Mouse (Mus musculus): Measurements from ENCODE around the gene Vip.

Gene Vip

GRCm38 (mm10) chr10:5639112-5639511, at the start of gene Vip:
TSS of gene Vip (plus strand) at chr10:5639218.
- DNase-seq: peak; percentile 53

DNA sequence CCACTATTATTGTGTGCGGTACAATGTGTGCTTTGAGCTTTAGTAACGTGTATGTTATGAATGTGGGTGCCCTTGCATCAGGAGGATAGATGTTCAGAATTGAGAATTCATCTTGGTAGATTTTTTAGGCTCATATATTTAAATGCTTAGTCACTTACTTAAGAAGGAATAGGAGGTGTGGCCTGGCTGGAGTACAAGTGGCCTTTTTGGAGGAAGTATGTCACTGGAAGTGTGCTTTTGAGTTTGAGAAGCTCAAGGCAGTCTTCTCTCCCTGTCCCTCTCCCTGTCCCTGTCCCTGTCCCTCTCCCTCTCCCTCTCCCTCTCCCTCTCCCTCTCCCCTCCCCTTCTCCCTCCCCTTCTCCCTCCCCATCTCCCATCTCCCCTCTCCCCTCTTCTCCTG, 48.0 kb upstream of the Vip start:
- DNase-seq: no peak

GRCm38 (mm10) chr10:5591996-5592395, 47.0 kb upstream of the Vip start:
- peak; percentile 55 for DNase-seq

- DNase-seq: peak; percentile 51
Observed at GRCm38 (mm10) chr10:5593464-5593863, 45.6 kb upstream of the Vip start, which contains the start of gene Myct1. TSS of gene Myct1 (plus strand) at chr10:5593775.

GRCm38 (mm10) chr10:5594457-5594856, 44.6 kb upstream of the Vip start:
- DNase-seq: no peak

DNA sequence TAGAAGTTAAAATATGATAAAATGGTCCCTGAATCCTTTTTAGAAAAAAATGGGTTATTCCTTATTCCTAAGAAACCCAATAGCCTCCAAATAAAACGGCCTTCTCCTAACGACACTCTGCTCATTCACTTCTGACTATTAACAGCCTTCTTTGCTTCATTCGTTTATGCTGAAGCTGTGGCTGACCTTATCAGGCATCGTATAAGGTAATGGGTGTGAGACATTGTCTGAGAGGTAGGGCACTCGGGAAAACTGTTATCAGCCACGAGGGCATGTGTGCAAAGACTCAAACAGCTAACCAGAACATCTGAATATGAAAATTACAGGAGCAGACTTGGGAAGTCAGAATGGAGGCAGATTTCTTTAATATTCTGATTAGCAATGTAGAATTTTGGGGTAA, 42.5 kb upstream of the Vip start:
- no peak for DNase-seq

GRCm38 (mm10) chr10:5600123-5600522, 38.9 kb upstream of the Vip start:
- DNase-seq: peak; percentile 78

- DNase-seq: no peak
Observed at GRCm38 (mm10) chr10:5603512-5603911, 35.5 kb upstream of the Vip start.

DNA sequence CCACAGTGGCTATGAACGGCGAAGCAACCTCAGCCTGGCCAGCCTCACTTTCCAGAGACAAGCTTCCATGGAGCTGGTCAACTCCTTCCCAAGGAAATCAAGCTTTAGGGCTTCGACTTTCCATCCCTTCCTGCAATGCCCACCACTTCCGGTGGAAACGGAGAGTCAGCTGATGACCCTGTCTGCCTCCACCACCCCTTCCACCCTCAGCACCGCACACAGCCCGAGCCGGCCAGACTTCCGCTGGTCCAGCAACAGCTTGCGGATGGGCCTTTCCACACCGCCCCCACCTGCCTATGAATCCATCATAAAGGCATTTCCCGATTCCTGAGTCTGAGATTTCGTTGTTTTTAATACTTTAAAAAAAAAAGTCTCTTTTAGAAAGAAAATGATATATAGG, 34.6 kb upstream of the Vip start:
- no peak for DNase-seq

DNA sequence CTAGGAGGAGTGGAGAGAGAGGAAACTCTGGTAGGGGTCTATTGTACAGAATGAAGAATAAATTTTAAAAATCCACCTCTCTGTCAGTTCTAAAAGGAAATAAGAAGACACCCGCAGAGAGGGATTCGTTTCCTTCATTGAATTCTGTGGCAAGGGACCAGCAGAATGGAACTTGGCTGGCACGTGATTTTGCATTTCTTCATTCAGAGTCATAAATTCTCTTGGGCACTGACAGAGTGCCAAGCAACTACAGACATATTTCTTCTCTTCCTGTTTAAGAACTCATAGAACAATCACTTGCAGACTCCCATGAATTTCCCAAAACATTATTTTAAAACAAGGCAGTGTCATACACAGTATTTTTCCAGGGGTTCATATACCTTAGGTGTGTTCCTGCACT, 30.1 kb upstream of the Vip start:
- DNase-seq: no peak

DNA sequence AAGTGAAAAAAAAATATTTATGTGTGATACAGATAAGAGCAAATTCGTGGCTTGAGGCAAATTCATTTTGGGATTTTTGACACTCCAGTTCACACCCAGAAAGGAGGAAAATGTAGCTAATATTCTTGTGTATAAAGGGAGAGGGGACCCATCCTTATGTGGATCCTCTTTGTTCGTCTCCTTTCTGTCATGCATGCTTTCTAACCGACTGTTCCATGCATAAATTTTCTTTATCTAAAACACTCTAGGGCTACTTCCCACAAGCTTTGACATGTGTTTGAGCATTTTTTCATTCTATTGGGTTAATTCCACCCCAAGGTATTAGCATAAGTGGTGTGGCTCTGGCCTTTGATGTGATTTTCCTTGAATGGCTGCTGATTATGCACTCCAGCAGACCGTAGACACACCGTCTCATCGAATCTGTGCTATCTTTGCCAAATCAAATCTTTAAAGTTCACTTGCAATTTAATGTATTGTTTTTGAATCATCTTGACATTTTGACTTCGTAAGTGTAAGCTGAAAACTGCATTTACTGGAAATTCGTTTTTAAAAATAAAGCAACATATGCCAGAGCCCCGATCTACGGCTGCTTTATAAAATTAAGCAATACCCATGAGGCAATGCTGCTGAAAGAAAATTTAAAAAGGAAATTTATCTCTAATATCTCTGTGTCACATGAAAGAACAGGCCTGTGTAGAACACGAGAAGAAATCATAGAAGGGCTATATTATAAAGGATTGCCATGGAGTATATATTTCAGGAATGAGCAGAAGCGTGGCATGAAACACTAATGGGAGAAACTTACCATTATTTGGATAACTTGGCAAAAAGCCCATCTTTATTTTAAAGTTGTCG, 23.6 kb upstream of the Vip start:
- no peak for DNase-seq

GRCm38 (mm10) chr10:5626268-5626667, 12.8 kb upstream of the Vip start:
- no peak for DNase-seq

DNA sequence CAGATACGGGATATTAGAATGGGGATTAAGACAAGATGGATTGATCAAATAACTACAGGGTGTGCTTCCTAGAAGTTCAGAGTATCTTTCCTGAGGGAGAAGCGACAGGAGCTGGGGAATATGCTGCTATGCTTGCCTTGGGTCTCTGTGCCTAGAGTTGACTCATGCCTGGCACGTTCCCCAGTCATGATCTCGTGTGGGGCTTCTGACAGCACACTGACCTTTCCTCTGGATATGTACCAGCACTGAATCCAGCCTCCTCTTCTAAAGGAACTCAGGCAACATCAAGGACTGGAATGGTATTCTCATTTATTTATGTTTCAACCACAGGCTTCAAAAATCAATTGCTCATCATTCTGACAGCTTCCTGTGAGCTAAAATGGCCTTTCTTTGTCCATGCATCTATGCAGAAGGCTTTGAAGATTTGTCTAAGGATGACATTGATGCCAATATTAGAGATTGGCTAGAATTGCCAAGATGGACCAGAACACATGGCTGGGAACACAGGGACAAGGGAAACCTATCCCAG, 5.3 kb upstream of the Vip start:
- no peak for DNase-seq

GRCm38 (mm10) chr10:5634336-5634735, 4.7 kb upstream of the Vip start:
- DNase-seq: peak; percentile 57

DNA sequence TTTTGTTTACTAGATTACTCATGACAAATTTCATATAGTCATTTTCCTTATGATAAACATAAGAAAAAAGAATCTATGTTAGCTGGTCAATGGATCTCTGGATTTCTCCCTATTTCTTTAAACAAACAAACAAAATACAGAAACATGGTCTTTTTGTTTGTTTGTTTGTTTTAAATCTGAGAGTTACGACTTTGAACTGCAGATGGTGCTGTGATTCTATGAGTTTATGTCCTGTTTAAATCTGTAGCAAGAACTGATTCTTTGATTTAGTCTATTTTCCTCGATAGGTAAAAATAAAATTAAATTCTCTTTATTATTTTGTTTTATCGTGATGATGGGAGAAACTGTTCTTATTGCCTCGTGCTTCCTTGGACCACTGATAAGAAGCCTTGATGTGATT, 1.7 kb upstream of the Vip start:
- DNase-seq: no peak

DNA sequence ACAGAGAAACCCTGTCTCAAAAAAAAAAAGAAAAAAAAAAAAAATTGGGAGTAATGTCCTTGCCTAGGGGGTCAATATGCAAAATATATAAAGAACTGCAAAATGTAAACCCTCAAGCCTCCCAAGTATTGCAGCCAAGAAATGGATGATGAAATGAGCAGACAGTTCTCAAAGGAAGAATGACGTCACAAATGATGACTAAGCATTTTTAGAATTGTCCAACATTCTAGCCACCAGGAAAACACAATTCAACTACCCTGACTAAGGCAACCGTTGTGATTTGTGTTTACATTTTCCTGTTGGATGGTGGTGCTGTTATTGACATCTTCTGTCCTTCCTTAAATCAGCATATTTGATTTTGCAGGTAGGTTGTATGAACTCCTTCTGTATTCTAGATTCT, 42.3 kb downstream of the Vip start:
- DNase-seq: no peak

GRCm38 (mm10) chr10:5685608-5686007, 46.6 kb downstream of the Vip start:
- peak; percentile 5 for DNase-seq

- no peak for DNase-seq
Observed at GRCm38 (mm10) chr10:5694351-5694750, 55.3 kb downstream of the Vip start.
